Mouse (Mus musculus): ENCODE measurements around the gene Gm19668.
"Not testable (repeated sequence)": the region's sequence is repeated elsewhere in the genome, so short reads cannot be mapped to it uniquely, and the experiment has no call there.

The Gm19668 gene

DNA sequence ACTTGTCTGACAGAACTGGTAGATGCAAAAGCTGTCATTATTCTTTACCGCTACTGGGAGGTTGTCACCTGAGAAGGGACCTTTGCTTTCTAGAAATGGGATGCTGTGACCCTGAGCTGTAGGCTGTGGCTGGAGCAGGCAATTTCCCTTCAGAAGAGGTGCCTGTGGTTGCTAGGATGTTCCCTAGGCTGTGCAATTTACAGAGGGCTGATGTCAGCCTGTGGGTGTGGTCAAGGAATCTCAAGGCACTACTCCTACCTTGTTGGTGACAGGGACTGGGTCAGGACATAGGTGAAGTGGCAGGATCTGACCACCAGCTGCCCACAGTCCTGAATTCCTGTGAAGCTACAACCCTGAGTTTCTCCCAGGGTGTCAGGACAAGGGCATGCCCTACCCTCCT lies 29.2 kb downstream of the Gm19668 start:
- no peak for DNase-seq (ENCODE audit: low spot score)

DNA sequence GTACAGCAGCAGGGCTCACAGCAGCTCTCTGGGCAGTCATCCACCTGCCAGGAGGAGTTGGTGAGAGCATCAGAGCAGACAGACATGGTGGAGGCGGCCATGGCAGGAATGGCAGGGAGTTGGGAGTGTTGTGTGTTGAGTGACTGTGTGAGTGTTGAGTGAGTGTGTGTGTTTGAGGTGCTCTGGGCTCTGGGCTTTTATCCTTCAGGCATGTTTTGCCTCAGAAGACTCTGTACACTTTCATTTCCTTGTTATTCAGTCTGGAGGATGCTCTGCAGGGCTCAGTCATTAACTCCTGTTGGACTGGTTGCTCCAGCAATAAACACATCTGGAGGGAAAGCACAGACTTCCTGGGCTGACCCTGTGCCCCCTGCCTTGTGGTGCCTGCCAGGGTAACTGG lies 39.4 kb downstream of the Gm19668 start, which contains the start of gene Gm3233:
Gene Gm3233 (minus strand): TSS at position 101 of the 400 bp plus-strand sequence.
- DNase-seq (ENCODE audit: low spot score), result not testable (repeated sequence)

DNA sequence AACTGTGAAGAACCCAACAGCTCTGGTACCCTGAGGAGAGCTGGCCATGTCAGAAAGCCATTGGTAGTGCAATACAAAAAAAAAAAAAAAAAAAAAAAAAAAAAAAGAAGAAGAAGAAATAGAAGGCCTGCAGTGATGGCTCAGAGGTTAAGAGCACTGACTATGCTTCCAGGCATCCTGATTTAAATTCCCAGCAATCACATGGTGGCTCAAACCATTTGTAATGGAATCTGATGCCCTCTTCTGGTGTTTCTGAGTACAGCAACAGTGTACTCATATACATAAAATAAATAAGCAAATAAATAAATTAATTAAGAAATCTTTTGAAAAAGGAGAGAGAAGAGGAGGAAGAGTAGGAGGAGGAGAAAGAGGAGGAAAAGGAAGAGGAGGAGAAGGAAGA lies 45.5 kb downstream of the Gm19668 start:
- no peak for DNase-seq (ENCODE audit: low spot score)

- DNase-seq (ENCODE audit: low spot score), result not testable (repeated sequence)
Measured at GRCm38 (mm10) chr10:77752312-77752711, 46.6 kb downstream of the Gm19668 start.

DNA sequence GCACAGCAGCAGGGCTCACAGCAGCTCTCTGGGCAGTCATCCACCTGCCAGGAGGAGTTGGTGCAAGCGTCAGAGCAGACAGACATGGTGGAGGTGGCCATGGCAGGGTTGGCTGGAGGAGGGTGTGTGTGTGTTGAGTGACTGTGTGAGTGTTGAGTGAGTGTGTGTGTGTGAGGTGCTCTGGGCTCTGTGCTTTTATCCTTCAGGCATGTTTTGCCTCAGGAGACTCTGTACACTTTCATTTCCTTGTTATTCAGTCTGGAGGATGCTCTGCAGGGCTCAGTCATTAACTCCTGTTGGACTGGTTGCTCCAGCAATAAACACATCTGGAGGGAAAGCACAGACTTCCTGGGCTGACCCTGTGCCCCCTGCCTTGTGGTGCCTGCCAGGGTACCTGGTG lies 47.7 kb downstream of the Gm19668 start, which contains the start of gene Gm9736:
Gene Gm9736 (minus strand): TSS at position 101 of the 400 bp plus-strand sequence.
- DNase-seq (ENCODE audit: low spot score), result not testable (repeated sequence)

- not testable (repeated sequence) for DNase-seq (ENCODE audit: low spot score)
Measured at GRCm38 (mm10) chr10:77750686-77751085, 48.2 kb downstream of the Gm19668 start.
